Mouse (Mus musculus): ENCODE measurements around the gene Cib2.
A peak's percentile ranks its signal among the peaks of the same experiment; 100 is the strongest.
"Not testable (repeated sequence)": the region's sequence is repeated elsewhere in the genome, so short reads cannot be mapped to it uniquely, and the experiment has no call there.

The Cib2 gene

GRCm38 (mm10) chr9:54559771-54560471, at the start of gene Cib2:
Gene Cib2, minus strand, starts transcription at chr9:54560218.
- DNase-seq (ENCODE audit: low read depth, low spot score) = peak; percentile 77

GRCm38 (mm10) chr9:54604886-54605285, 44.9 kb upstream of the Cib2 start:
- peak; percentile 74 for DNase-seq (ENCODE audit: low read depth, low spot score)

- DNase-seq (ENCODE audit: low read depth, low spot score) = no peak
Observed at GRCm38 (mm10) chr9:54604131-54604654, 44.2 kb upstream of the Cib2 start.

GRCm38 (mm10) chr9:54602916-54603315, 42.9 kb upstream of the Cib2 start:
- DNase-seq (ENCODE audit: low read depth, low spot score) = no peak

- DNase-seq (ENCODE audit: low read depth, low spot score) = no peak
Observed at GRCm38 (mm10) chr9:54602386-54602785, 42.4 kb upstream of the Cib2 start.

- DNase-seq (ENCODE audit: low read depth, low spot score) = no peak
Observed at GRCm38 (mm10) chr9:54596752-54597465, 36.9 kb upstream of the Cib2 start.

GRCm38 (mm10) chr9:54593652-54594051, 33.6 kb upstream of the Cib2 start:
- peak; percentile 94 for DNase-seq (ENCODE audit: low read depth, low spot score)

- DNase-seq (ENCODE audit: low read depth, low spot score) = no peak
Observed at GRCm38 (mm10) chr9:54587863-54588262, 27.8 kb upstream of the Cib2 start.

- DNase-seq (ENCODE audit: low read depth, low spot score) = peak; percentile 98
Observed at GRCm38 (mm10) chr9:54586199-54587061, 26.4 kb upstream of the Cib2 start, which contains the start of gene Idh3a. Gene Idh3a, plus strand, starts transcription at chr9:54586334.

- no peak for DNase-seq (ENCODE audit: low read depth, low spot score)
Observed at GRCm38 (mm10) chr9:54585839-54586198, 25.8 kb upstream of the Cib2 start.

- DNase-seq (ENCODE audit: low read depth, low spot score) = not testable (repeated sequence)
Observed at GRCm38 (mm10) chr9:54584127-54584526, 24.1 kb upstream of the Cib2 start.

- DNase-seq (ENCODE audit: low read depth, low spot score) = no peak
Observed at GRCm38 (mm10) chr9:54583712-54584111, 23.7 kb upstream of the Cib2 start.

GRCm38 (mm10) chr9:54571130-54571839, 11.3 kb upstream of the Cib2 start:
- DNase-seq (ENCODE audit: low read depth, low spot score) = no peak

GRCm38 (mm10) chr9:54568732-54569131, 8.7 kb upstream of the Cib2 start:
- DNase-seq (ENCODE audit: low read depth, low spot score) = peak; percentile 60

- no peak for DNase-seq (ENCODE audit: low read depth, low spot score)
Observed at GRCm38 (mm10) chr9:54566958-54567357, 6.9 kb upstream of the Cib2 start.

- peak; percentile 9 for DNase-seq (ENCODE audit: low read depth, low spot score)
Observed at GRCm38 (mm10) chr9:54560831-54561601, 998 bp upstream of the Cib2 start.

- DNase-seq (ENCODE audit: low read depth, low spot score) = no peak
Observed at GRCm38 (mm10) chr9:54558731-54559130, 1.3 kb downstream of the Cib2 start.

- DNase-seq (ENCODE audit: low read depth, low spot score) = no peak
Observed at GRCm38 (mm10) chr9:54555044-54555443, 5.0 kb downstream of the Cib2 start.

GRCm38 (mm10) chr9:54552409-54552808, 7.6 kb downstream of the Cib2 start:
- peak; percentile 41 for DNase-seq (ENCODE audit: low read depth, low spot score)

GRCm38 (mm10) chr9:54549433-54549832, 10.6 kb downstream of the Cib2 start:
- no peak for DNase-seq (ENCODE audit: low read depth, low spot score)

Measured in ZHBTc4 (cell line).